Mouse (Mus musculus) midbrain, embryonic 14.5 days (tissue): ENCODE data around the gene Gabrr1. TPM values are rescaled to one million over a fixed set of nuclear protein-coding genes. Genes with fewer than 3 reads are reported as not detected.
"Not testable (repeated sequence)": the region's sequence is repeated elsewhere in the genome, so short reads cannot be mapped to it uniquely, and the experiment has no call there.

Experiments used
- ATAC-seq: fragments of 200-750 bp; cut with Nextera tagmentation; 2 replicates; pipeline ENCODE4 v1.8.0; 2017; ENCODE audit warnings: moderate number of reproducible peaks, moderate library complexity; ENCODE audit not compliant: low FRiP score, low TSS enrichment
- DNase-seq: peaks from one replicate; pipeline ENCODE4 v3.0.0-alpha.2; 2015
- H3K27ac ChIP-seq: fragments of 300-500 bp; sonication (generic); replicated peaks from 2 replicates; pipeline ENCODE4 v1.5.1; 2014; ENCODE audit warnings: mild to moderate bottlenecking, low read depth, low read length, moderate library complexity
- H3K27me3 ChIP-seq: fragments of 300-500 bp; sonication (generic); 2 replicates; pipeline ENCODE4 v1.6.1; 2014; ENCODE audit warnings: low read length, control low read depth, mixed read lengths; ENCODE audit not compliant: control insufficient read depth, insufficient read depth
- H3K36me3 ChIP-seq: fragments of 300-500 bp; sonication (generic); 2 replicates; pipeline ENCODE4 v1.6.1; 2014; ENCODE audit warnings: low read length, control low read depth; ENCODE audit not compliant: control insufficient read depth, insufficient read depth
- H3K4me1 ChIP-seq: fragments of 300-500 bp; sonication (generic); 2 replicates; pipeline ENCODE4 v1.6.1; 2014; ENCODE audit warnings: mild to moderate bottlenecking, antibody characterized with exemption, low read length, control low read depth; ENCODE audit not compliant: control insufficient read depth, insufficient read depth
- H3K4me2 ChIP-seq: fragments of 300-500 bp; sonication (generic); 2 replicates; pipeline ENCODE4 v1.6.1; 2014; ENCODE audit warnings: mild to moderate bottlenecking, low read length, moderate library complexity
- H3K4me3 ChIP-seq: fragments of 300-500 bp; sonication (generic); replicated peaks from 2 replicates; pipeline ENCODE4 v1.5.1; 2014; ENCODE audit warnings: low read depth, low read length
- H3K9ac ChIP-seq: fragments of 300-500 bp; sonication (generic); replicated peaks from 2 replicates; pipeline ENCODE4 v1.6.1; 2014; ENCODE audit warnings: mild to moderate bottlenecking, low read length, moderate library complexity
- H3K9me3 ChIP-seq: fragments of 300-500 bp; sonication (generic); 2 replicates; pipeline ENCODE4 v1.6.1; 2016; ENCODE audit warnings: low read length, control low read depth, mixed read lengths; ENCODE audit not compliant: control insufficient read depth
- WGBS: fragments of 180-500 bp; shearing (Covaris S2); extraction: QIAGEN DNeasy Blood & Tissue Kit; methylation state at CpG from one replicate; pipeline ENCODE4 v1.1.7; 2014; 5-methylcytosine and 5-hydroxymethylcytosine counted together
- polyA plus RNA-seq: library from polyadenylated mRNA; unstranded; fragments of >200 nt; fragmentation: Nextera tagmentation; extraction: Ambion mirVana; gene quantifications from 2 replicates; pipeline ENCODE4 v1.2.1, GENCODE M21; 2014

Gabrr1 gene
- 0.78 and 0.80 TPM in 2 replicates for polyA plus RNA-seq

DNA sequence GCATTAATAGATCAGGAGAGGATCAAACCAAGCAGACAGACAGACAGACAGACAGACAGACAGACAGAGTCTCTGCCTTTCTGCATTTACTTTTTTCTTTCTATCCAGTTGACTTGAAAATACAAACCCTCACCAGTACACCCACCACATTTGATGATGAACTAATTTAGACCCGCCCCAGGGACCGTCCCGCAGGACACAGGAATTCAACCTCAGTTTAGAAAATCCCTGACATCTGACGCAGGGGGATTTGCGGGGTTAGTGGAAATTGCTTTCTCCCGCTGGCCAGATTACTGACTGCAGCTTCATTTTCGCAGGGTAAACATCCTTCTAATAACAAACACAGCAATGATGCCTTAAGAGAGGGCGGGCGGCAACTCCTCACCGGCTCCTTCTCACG, at the start of gene Gabrr1:
Gene Gabrr1 (plus strand): TSS at position 301 of the 400 bp plus-strand sequence.
- no peaks in the 10 kb centered on the region for H3K27me3 ChIP-seq
- DNase-seq (no peak), ATAC-seq (no peak)
- H3K4me1 ChIP-seq, result no peaks in the 10 kb centered on the region
- H3K4me3 ChIP-seq, result no peak within 1 kb of the TSS
- no peaks in the 10 kb centered on the region for H3K9me3 ChIP-seq
- 77% methylated on average over 11 of the region's 11 CpGs for WGBS
- no peak within 1 kb of the TSS for H3K4me2 ChIP-seq
- H3K9ac ChIP-seq, result no peak within 1 kb of the TSS
- H3K36me3 ChIP-seq, result no peaks in the 10 kb centered on the region
- H3K27ac ChIP-seq, result no peak within 1 kb of the TSS

DNA sequence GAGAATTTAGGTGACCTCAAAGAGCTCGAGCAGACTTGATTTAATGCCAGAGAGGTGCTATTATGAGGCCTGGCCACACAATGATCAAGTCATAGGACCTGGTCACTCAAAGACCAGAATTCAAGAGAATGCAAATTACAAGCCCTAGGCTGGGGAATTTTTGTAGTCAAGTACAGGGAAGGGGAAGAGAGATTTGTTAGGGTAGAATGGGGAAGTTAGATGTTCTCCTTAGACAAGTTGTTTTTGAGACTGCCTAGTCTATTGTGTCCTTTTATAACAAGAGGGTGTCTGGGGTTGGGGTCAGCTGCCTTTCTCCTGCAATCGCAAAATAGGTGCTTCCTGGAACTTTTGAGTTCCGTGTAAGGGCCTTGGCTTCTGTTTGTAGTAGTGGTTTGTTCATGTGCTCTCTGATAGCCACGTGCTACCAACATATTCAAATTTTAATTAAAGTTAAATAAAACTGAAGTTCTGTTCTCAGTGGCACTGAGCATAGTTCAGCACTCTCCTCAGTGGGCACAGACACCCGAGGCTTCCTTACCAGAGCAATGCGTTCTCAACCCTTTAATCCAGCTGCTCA, 33.1 kb upstream of the Gabrr1 start:
- no peak for ATAC-seq
- no peaks in the 10 kb centered on the region for H3K27me3 ChIP-seq
- H3K9ac ChIP-seq, result no peak overlapping the region
- 86% methylated on average over 6 of the region's 6 CpGs for WGBS
- DNase-seq, result no peak
- H3K4me2 ChIP-seq, result no peak overlapping the region
- H3K4me1 ChIP-seq, result no peaks in the 10 kb centered on the region
- H3K9me3 ChIP-seq, result no peaks in the 10 kb centered on the region
- no peak overlapping the region for H3K4me3 ChIP-seq
- no peak overlapping the region for H3K27ac ChIP-seq
- H3K36me3 ChIP-seq, result no peaks in the 10 kb centered on the region

DNA sequence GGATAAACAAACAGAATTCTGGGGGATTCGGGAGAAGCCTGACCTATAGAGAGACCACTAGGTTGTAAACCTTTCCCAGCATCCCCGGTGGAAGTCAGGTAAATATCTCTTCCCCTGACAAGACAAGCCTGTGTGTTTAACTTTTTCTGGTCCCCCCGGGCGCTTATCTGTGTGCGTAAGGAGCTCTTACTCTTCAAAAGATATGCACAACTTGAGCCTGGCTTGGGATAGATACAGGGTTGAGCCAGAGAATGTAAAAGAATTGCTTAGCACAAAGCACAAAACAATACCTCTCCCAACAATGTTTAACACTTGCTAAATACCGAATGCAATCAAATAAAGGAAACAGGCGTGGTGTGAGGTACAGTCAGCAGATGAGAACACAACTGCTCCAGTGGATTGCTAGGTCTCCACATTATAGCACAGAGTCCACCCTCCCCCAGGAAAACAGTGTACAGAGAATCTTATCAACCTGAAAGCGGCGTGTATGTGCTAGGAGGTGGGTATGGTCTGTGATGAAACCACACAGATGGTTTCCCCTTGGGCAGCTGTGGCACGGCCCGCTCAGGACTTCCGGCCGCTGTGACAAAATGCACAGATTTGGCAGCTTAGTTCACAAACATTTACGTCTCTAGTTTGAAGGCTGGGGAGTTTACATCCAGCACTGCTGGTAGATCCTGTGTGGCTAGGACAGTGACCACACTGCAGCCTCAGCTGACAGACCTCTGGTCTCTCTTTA, 22.4 kb upstream of the Gabrr1 start:
- DNase-seq, result no peak

DNA sequence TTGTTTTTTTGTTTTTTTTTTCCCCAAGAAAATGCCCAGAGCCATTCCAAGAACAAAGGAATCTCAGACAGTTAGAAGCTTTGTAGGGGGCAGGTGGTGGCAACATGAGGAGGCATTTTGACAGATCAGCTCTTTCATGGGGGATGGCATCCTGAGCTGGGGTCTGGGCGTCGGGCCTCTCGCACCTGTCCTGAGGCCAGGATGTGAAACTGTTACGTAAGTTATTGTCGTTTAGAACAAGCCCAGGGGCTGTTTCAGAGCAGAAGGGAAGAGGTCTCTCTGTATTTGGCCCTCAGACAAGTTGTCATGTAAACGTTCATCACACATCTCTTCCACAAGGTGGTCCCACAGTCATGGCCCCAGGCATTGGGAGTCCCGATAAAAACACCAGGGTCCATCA, 21.5 kb upstream of the Gabrr1 start:
- 87% methylated on average over 7 of the region's 7 CpGs for WGBS
- DNase-seq (no peak), ATAC-seq (no peak)
- no peaks in the 10 kb centered on the region for H3K36me3 ChIP-seq
- no peak overlapping the region for H3K9ac ChIP-seq
- H3K4me3 ChIP-seq, result no peak overlapping the region
- H3K9me3 ChIP-seq, result no peaks in the 10 kb centered on the region
- no peak overlapping the region for H3K4me2 ChIP-seq
- no peaks in the 10 kb centered on the region for H3K27me3 ChIP-seq
- H3K27ac ChIP-seq, result no peak overlapping the region
- no peaks in the 10 kb centered on the region for H3K4me1 ChIP-seq

More for the DNA sequence above, 22.4 kb upstream of the Gabrr1 start:
- Histone ChIP-seq H3K4me2 (no peak overlapping the region), H3K9ac (no peak overlapping the region), H3K27ac (no peak overlapping the region), H3K4me3 (no peak overlapping the region), H3K36me3 (no peaks in the 10 kb centered on the region), H3K4me1 (no peaks in the 10 kb centered on the region), H3K27me3 (no peaks in the 10 kb centered on the region), H3K9me3 (no peaks in the 10 kb centered on the region)
- ATAC-seq, result no peak
- WGBS, result 90% methylated on average over 14 of the region's 14 CpGs

DNA sequence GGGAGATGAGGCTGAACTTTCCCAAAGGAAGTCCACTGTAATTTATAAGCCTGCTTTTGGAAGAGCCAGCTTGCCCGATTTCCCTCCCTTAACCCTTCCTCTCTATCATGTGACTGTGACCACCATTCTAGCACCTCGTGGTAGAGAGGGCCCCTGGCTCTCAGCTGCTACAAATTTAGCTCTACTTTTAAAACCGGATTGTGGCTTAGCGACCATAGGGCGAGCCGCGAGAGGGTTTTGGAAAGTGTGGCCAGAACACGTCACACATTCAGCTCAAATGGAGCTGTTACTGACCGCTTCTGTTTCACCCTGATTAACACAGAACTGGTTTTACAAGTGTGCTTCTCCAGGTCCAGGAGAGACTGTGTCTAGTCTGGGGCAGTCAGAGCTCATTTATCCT, 21.0 kb upstream of the Gabrr1 start:
- DNase-seq, result no peak
- no peaks in the 10 kb centered on the region for H3K27me3 ChIP-seq
- no peaks in the 10 kb centered on the region for H3K4me1 ChIP-seq
- no peaks in the 10 kb centered on the region for H3K36me3 ChIP-seq
- H3K27ac ChIP-seq, result no peak overlapping the region
- H3K4me3 ChIP-seq, result no peak overlapping the region
- no peak overlapping the region for H3K4me2 ChIP-seq
- H3K9me3 ChIP-seq, result no peaks in the 10 kb centered on the region
- 92% methylated on average over 9 of the region's 9 CpGs for WGBS
- no peak for ATAC-seq
- no peak overlapping the region for H3K9ac ChIP-seq

DNA sequence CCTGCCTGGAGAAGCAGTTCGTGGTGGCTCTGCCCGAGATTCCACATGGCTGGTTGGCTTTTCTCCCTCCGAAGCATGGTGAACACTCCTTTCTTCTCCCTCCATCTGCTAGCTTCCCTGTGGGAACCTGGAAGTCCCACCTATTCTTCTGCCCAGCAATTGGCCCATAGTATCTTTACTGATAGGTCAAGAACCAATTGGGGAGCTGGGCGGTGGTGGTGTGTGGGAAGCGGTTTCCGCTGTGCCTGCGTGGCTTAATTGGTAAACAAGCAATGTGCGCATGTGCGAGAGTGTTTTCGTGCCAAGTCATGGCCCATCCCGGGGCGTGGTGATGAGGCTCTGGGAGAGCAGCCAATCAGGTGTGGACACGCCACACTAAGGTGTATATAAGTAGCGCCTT, 19.5 kb upstream of the Gabrr1 start:
- WGBS, result 98% methylated on average over 10 of the region's 14 CpGs
- DNase-seq, H3K27ac ChIP-seq, H3K27me3 ChIP-seq, H3K4me3 ChIP-seq, H3K4me1 ChIP-seq, H3K9ac ChIP-seq, H3K36me3 ChIP-seq, H3K9me3 ChIP-seq, ATAC-seq, H3K4me2 ChIP-seq: not testable (repeated sequence)

DNA sequence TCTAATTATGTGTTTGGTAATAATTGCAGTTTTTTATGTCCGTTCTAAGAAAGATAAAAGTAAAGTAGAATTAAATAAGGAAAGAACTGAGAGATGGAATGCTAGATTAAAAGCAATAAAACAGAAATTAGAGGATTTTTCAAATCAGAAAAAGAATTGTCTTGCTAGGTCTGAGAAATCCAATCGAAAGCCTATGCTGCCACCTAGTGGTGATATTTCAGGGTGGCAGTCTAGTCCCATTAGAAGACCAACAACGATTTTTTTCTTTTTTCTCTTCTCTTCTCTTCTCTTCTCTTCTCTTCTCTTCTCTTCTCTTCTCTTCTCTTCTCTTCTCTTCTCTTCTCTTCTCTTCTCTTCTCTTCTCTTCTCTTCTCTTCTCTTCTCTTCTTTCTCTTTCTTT, 13.2 kb upstream of the Gabrr1 start:
- not testable (repeated sequence) for H3K36me3 ChIP-seq, H3K4me3 ChIP-seq, H3K9me3 ChIP-seq, H3K27ac ChIP-seq, H3K4me1 ChIP-seq, H3K27me3 ChIP-seq, H3K4me2 ChIP-seq, ATAC-seq, H3K9ac ChIP-seq
- peak; percentile 92 for DNase-seq
- WGBS, result 5% methylated on average over 3 of the region's 3 CpGs

DNA sequence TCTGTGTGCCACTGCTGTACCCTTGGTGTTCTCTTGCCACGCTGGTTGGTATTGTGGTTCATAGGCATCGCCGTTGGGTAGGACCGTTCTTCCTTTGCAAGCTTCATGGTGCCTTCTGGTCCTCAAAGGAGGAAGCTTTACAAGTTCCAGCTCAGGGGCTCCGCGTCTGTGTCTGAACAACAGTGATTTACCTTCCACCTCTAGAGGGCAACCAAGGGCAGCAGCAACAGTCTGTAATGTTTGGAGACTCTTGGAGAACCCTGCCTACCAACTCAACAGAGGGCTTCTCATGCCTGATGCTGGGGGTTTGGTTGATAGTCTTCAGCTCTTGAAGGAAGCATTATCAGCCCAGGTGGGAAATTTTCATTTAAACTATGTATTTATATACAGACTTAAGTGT, 7.8 kb upstream of the Gabrr1 start:
- WGBS, result 82% methylated on average over 6 of the region's 6 CpGs
- Histone ChIP-seq H3K4me3 (no peak overlapping the region), H3K36me3 (no peaks in the 10 kb centered on the region), H3K4me2 (no peak overlapping the region), H3K27me3 (no peaks in the 10 kb centered on the region), H3K4me1 (no peaks in the 10 kb centered on the region), H3K9ac (no peak overlapping the region), H3K27ac (no peak overlapping the region), H3K9me3 (no peaks in the 10 kb centered on the region)
- ATAC-seq, result no peak
- peak; percentile 52 for DNase-seq
